Mouse (Mus musculus) kidney, postnatal 25 days (tissue): ENCODE results near the gene Mad1l1.

Experiments used
- DNase-seq, 2 experiments: peaks; one replicate each; pipeline ENCODE4 v3.0.0; 2021; ENCODE audit warnings: mixed read lengths in 2 of 2

The Mad1l1 gene

GRCm38 (mm10) chr5:140174814-140175490 is 146.4 kb downstream of the Mad1l1 start:
- peak in 1 of 2 experiments; percentile 43 for DNase-seq

- DNase-seq: no peak
Measured at GRCm38 (mm10) chr5:140174066-140174465, 147.3 kb downstream of the Mad1l1 start.

GRCm38 (mm10) chr5:140173181-140173580 is 148.2 kb downstream of the Mad1l1 start:
- no peak for DNase-seq

GRCm38 (mm10) chr5:140171710-140172109 is 149.6 kb downstream of the Mad1l1 start:
- DNase-seq: no peak

- no peak for DNase-seq
Measured at GRCm38 (mm10) chr5:140167531-140167930, 153.8 kb downstream of the Mad1l1 start.

GRCm38 (mm10) chr5:140167080-140167479 is 154.3 kb downstream of the Mad1l1 start:
- DNase-seq: no peak

- no peak for DNase-seq
Measured at GRCm38 (mm10) chr5:140163947-140164346, 157.4 kb downstream of the Mad1l1 start.

GRCm38 (mm10) chr5:140162071-140162845 is 159.1 kb downstream of the Mad1l1 start:
- DNase-seq: no peak

- DNase-seq: no peak
Measured at GRCm38 (mm10) chr5:140159007-140159406, 162.3 kb downstream of the Mad1l1 start.

GRCm38 (mm10) chr5:140157886-140158627 is 163.3 kb downstream of the Mad1l1 start:
- DNase-seq: no peak

- DNase-seq: no peak
Measured at GRCm38 (mm10) chr5:140154166-140154565, 167.2 kb downstream of the Mad1l1 start.

- no peak for DNase-seq
Measured at GRCm38 (mm10) chr5:140151871-140152270, 169.5 kb downstream of the Mad1l1 start.

- DNase-seq: no peak
Measured at GRCm38 (mm10) chr5:140151180-140151579, 170.2 kb downstream of the Mad1l1 start.

- no peak for DNase-seq
Measured at GRCm38 (mm10) chr5:140150694-140151093, 170.7 kb downstream of the Mad1l1 start.

- no peak for DNase-seq
Measured at GRCm38 (mm10) chr5:140150136-140150535, 171.2 kb downstream of the Mad1l1 start.

- DNase-seq: no peak
Measured at GRCm38 (mm10) chr5:140149298-140149697, 172.1 kb downstream of the Mad1l1 start.

GRCm38 (mm10) chr5:140143541-140143940 is 177.8 kb downstream of the Mad1l1 start:
- no peak for DNase-seq

GRCm38 (mm10) chr5:140141336-140141735 is 180.0 kb downstream of the Mad1l1 start:
- DNase-seq: no peak

GRCm38 (mm10) chr5:140140214-140140613 is 181.1 kb downstream of the Mad1l1 start:
- peak; percentile 60 to 71 for DNase-seq

- DNase-seq: no peak
Measured at GRCm38 (mm10) chr5:140135734-140136625, 185.4 kb downstream of the Mad1l1 start.

- no peak for DNase-seq
Measured at GRCm38 (mm10) chr5:140134021-140134420, 187.3 kb downstream of the Mad1l1 start.

GRCm38 (mm10) chr5:140128414-140128981 is 192.9 kb downstream of the Mad1l1 start:
- peak in 1 of 2 experiments; percentile 54 for DNase-seq
